10 mouse cellular contexts compared by ENCODE assay signal in the genomic region with DNA sequence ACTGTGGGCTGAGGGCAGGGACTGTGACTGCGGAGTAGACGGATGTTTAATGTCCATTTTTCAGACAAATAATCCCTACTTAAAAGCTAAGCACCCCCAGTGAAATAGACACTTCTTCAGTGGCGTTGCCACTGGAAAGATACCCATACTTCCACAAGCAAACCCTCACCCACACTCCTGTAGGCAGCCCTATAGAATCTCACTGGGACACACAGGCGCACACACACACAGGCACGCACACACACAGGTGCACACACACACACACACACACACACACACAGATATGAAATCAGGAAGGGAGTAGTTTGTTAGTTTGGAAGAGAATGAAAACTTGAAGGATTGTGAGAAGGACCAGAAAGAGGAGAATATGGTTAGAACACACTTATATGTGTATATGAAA. TPM values are rescaled to one million over a fixed set of nuclear protein-coding genes. Genes with fewer than 3 reads are reported as not detected.
DNase-seq lines count a peak whose midpoint lies in the region; ATAC-seq lines count a peak whose summit lies in the region.
"Had no signal": no experiment of that assay in that cellular context is flagged by ENCODE, and none has a peak within 500 bp of the region (broad histone marks: within the 10 kb centered on the region; RNA-seq: fewer than 3 reads in every experiment).

No protein-coding gene starts in this region.

- no peaks in the 10 kb centered on the region for H3K36me3 ChIP-seq in lung, embryonic 15.5 days
- no peaks in the 10 kb centered on the region for H3K36me3 ChIP-seq in forebrain, embryonic 16.5 days (ENCODE audit: control insufficient read depth, insufficient read depth)
- no peaks in the 10 kb centered on the region for H3K36me3 ChIP-seq in limb, embryonic 15.5 days
- H3K36me3 ChIP-seq in stomach, embryonic 15.5 days: no peaks in the 10 kb centered on the region
- H3K36me3 ChIP-seq: heart, embryonic 12.5 days had no signal

- WGBS in lung, embryonic 15.5 days: 70% methylated on average over 5 of the region's 5 CpGs
- 37% methylated on average over 5 of the region's 5 CpGs for WGBS in forebrain, embryonic 16.5 days
- 68% methylated on average over 5 of the region's 5 CpGs for WGBS in limb, embryonic 15.5 days
- WGBS in stomach, embryonic 15.5 days: 68% methylated on average over 5 of the region's 5 CpGs

- H3K4me1 ChIP-seq in lung, embryonic 15.5 days: peaks cover 20% of the 10 kb centered on the region
- H3K4me1 ChIP-seq in forebrain, embryonic 16.5 days (replicated peaks; ENCODE audit: control insufficient read depth, insufficient read depth, low read length): peaks cover 17% of the 10 kb centered on the region
- peaks cover 23% of the 10 kb centered on the region for H3K4me1 ChIP-seq in limb, embryonic 15.5 days
- H3K4me1 ChIP-seq in stomach, embryonic 15.5 days: 0 out of 2 replicates have a peak, but pooled peaks cover 8% of the 10 kb centered on the region

- no peaks in the 10 kb centered on the region for H3K9me3 ChIP-seq in lung, embryonic 15.5 days
- H3K9me3 ChIP-seq in forebrain, embryonic 16.5 days (ENCODE audit: control insufficient read depth, low read length): no peaks in the 10 kb centered on the region
- no peaks in the 10 kb centered on the region for H3K9me3 ChIP-seq in limb, embryonic 15.5 days
- H3K9me3 ChIP-seq in stomach, embryonic 15.5 days: no peaks in the 10 kb centered on the region
- H3K9me3 ChIP-seq: heart, embryonic 12.5 days had no signal

- DNase-seq in lung, postnatal 10 days: no peak
- no peak for DNase-seq in cerebellum, adult 8-10 months
- no peak for DNase-seq in spleen, postnatal 36 days (ENCODE audit: low spot score in 2 of 2)
- DNase-seq in cerebellum, postnatal 25 days: no peak
- DNase-seq: kidney, postnatal 25 days had no signal

- ATAC-seq in lung, embryonic 15.5 days (ENCODE audit: borderline replicate concordance, extremely low read depth, low FRiP score, low TSS enrichment): no peak
- ATAC-seq in forebrain, embryonic 16.5 days: peak; percentile 16; the same call in 1 of the 2 replicates
- no peak for ATAC-seq in limb, embryonic 15.5 days (ENCODE audit: insufficient number of reproducible peaks, low FRiP score, low TSS enrichment, low read depth)
- ATAC-seq in stomach, embryonic 15.5 days (ENCODE audit: insufficient read depth, low FRiP score, low read depth): no peak

- 0 out of 2 replicates have a peak overlapping the region, but pooled peaks have one; percentile 37 for H3K27ac ChIP-seq in lung, embryonic 15.5 days
- peak overlapping the region; percentile 12; the same call in 1 of the 2 replicates for H3K27ac ChIP-seq in forebrain, embryonic 16.5 days (ENCODE audit: low read length)
- H3K27ac ChIP-seq in limb, embryonic 15.5 days: peak overlapping the region; percentile 82
- peak overlapping the region; percentile 69 for H3K27ac ChIP-seq in stomach, embryonic 15.5 days

- no peak overlapping the region for H3K4me3 ChIP-seq in lung, embryonic 15.5 days
- H3K4me3 ChIP-seq in forebrain, embryonic 16.5 days (replicated peaks; ENCODE audit: low read length): no peak overlapping the region
- H3K4me3 ChIP-seq in limb, embryonic 15.5 days: no peak overlapping the region
- H3K4me3 ChIP-seq in stomach, embryonic 15.5 days (replicated peaks): no peak overlapping the region
- H3K4me3 ChIP-seq: heart, embryonic 12.5 days had no signal

- no peak overlapping the region for H3K9ac ChIP-seq in lung, embryonic 15.5 days
- H3K9ac ChIP-seq in forebrain, embryonic 16.5 days (replicated peaks; ENCODE audit: low read depth, low read length): no peak overlapping the region
- H3K9ac ChIP-seq in limb, embryonic 15.5 days: no peak overlapping the region
- no peak overlapping the region for H3K9ac ChIP-seq in stomach, embryonic 15.5 days
- H3K9ac ChIP-seq: heart, embryonic 12.5 days had no signal

- no peaks in the 10 kb centered on the region for H3K27me3 ChIP-seq in lung, embryonic 15.5 days
- no peaks in the 10 kb centered on the region for H3K27me3 ChIP-seq in forebrain, embryonic 16.5 days (replicated peaks; ENCODE audit: control insufficient read depth, insufficient read depth, low read length)
- no peaks in the 10 kb centered on the region for H3K27me3 ChIP-seq in limb, embryonic 15.5 days
- no peaks in the 10 kb centered on the region for H3K27me3 ChIP-seq in stomach, embryonic 15.5 days (replicated peaks)
- H3K27me3 ChIP-seq: heart, embryonic 12.5 days had no signal

- no peak overlapping the region for H3K4me2 ChIP-seq in lung, embryonic 15.5 days
- no peak overlapping the region for H3K4me2 ChIP-seq in forebrain, embryonic 16.5 days (ENCODE audit: low read length)
- peak overlapping the region; percentile 32; the same call in 1 of the 2 replicates for H3K4me2 ChIP-seq in limb, embryonic 15.5 days
- no peak overlapping the region for H3K4me2 ChIP-seq in stomach, embryonic 15.5 days

RNA-seq across cellular contexts. Expression of a gene that starts 20.3 kb away (rescaled TPM):
- 47.2 and 51.0 TPM in 2 replicates for polyA plus RNA-seq in lung, embryonic 15.5 days (2015; fragmentation: Nextera tagmentation; extraction: Ambion mirVana)
- 41.3 and 53.3 TPM in 2 replicates for polyA plus RNA-seq in forebrain, embryonic 16.5 days (2015; fragmentation: Nextera tagmentation; extraction: Ambion mirVana)
- polyA plus RNA-seq in limb, embryonic 15.5 days (2015; fragmentation: Nextera tagmentation; extraction: Ambion mirVana): 64.0 and 70.4 TPM in 2 replicates
- polyA plus RNA-seq in stomach, embryonic 15.5 days (2015; fragmentation: Nextera tagmentation; extraction: Ambion mirVana): 27.4 and 29.7 TPM in 2 replicates

Comparison
In these comparisons a context has a peak if more than half of its experiments do, and no peak if none do; other contexts are left out.
1. H3K27ac ChIP-seq: peak in every context shown above with its lines; median percentile 82 in limb, embryonic 15.5 days; 69 in stomach, embryonic 15.5 days; 37 in lung, embryonic 15.5 days; 12 in forebrain, embryonic 16.5 days.